Mouse (Mus musculus) forebrain, embryonic 13.5 days (tissue): Measurements from ENCODE around the gene Camta1. TPM values are rescaled to one million over a fixed set of nuclear protein-coding genes. Genes with fewer than 3 reads are reported as not detected.

ENCODE experiments used
- ATAC-seq: fragments of 200-750 bp; cut with Nextera tagmentation; 2 replicates; pipeline ENCODE4 v1.8.0; 2017
- H3K27ac ChIP-seq: fragments of 300-500 bp; sonication (generic); 2 replicates; pipeline ENCODE4 v1.5.1; 2015; ENCODE audit warnings: inconsistent platforms, mild to moderate bottlenecking, moderate library complexity
- H3K27me3 ChIP-seq: fragments of 300-500 bp; sonication (generic); 2 replicates; pipeline ENCODE4 v1.6.1; 2015; ENCODE audit warnings: mild to moderate bottlenecking, inconsistent platforms
- H3K36me3 ChIP-seq: fragments of 300-500 bp; sonication (generic); 2 replicates; pipeline ENCODE4 v1.6.1; 2015; ENCODE audit warnings: mild to moderate bottlenecking, inconsistent platforms; ENCODE audit not compliant: poor library complexity, severe bottlenecking
- H3K4me1 ChIP-seq: fragments of 300-500 bp; sonication (generic); 2 replicates; pipeline ENCODE4 v1.6.1; 2015; ENCODE audit warnings: inconsistent platforms
- H3K4me2 ChIP-seq: fragments of 300-500 bp; sonication (generic); 2 replicates; pipeline ENCODE4 v1.6.1; 2015; ENCODE audit warnings: inconsistent platforms, mild to moderate bottlenecking, moderate library complexity
- H3K4me3 ChIP-seq: fragments of 300-500 bp; sonication (generic); 2 replicates; pipeline ENCODE4 v1.5.1; 2015; ENCODE audit warnings: mild to moderate bottlenecking, inconsistent platforms
- H3K9ac ChIP-seq: fragments of 300-500 bp; sonication (generic); 2 replicates; pipeline ENCODE4 v1.6.1; 2015; ENCODE audit warnings: mild to moderate bottlenecking, inconsistent platforms
- H3K9me3 ChIP-seq: fragments of 300-500 bp; sonication (generic); replicated peaks from 2 replicates; pipeline ENCODE4 v1.6.1; 2016; ENCODE audit warnings: inconsistent platforms
- WGBS: fragments of 180-500 bp; shearing (Covaris S2); methylation state at CpG from one replicate; pipeline ENCODE4 v1.1.7; 2015; 5-methylcytosine and 5-hydroxymethylcytosine counted together
- polyA plus RNA-seq: library from polyadenylated mRNA; unstranded; fragments of >200 nt; fragmentation: Nextera tagmentation; extraction: Ambion mirVana; gene quantifications from 2 replicates; pipeline ENCODE4 v1.2.1, GENCODE M21; 2015

Gene Camta1
- polyA plus RNA-seq, 1 experiment from 2014 or later = 150 TPM

- Histone ChIP-seq H3K27ac (no peak overlapping the region), H3K9me3 (0 out of 2 replicates have a peak, but pooled peaks cover 8% of the 10 kb centered on the region), H3K36me3 (no peaks in the 10 kb centered on the region), H3K4me1 (peaks cover 10% of the 10 kb centered on the region), H3K27me3 (no peaks in the 10 kb centered on the region), H3K9ac (peak overlapping the region; percentile 30), H3K4me2 (peak overlapping the region; percentile 9; the same call in 1 of the 2 replicates), H3K4me3 (no peak overlapping the region)
- ATAC-seq = peak; percentile 75
- 33% methylated on average over 21 of the region's 21 CpGs for WGBS
Measured at GRCm38 (mm10) chr4:151618420-151619310, 243.0 kb downstream of the Camta1 start.

- Histone ChIP-seq H3K27ac (no peak overlapping the region), H3K4me3 (no peak overlapping the region), H3K9me3 (0 out of 2 replicates have a peak, but pooled peaks cover 8% of the 10 kb centered on the region), H3K27me3 (no peaks in the 10 kb centered on the region), H3K4me1 (0 out of 2 replicates have a peak, but pooled peaks cover 3% of the 10 kb centered on the region), H3K4me2 (no peak overlapping the region), H3K9ac (no peak overlapping the region), H3K36me3 (no peaks in the 10 kb centered on the region)
- no peak for ATAC-seq
- 60% methylated on average over 6 of the region's 6 CpGs for WGBS
Measured at GRCm38 (mm10) chr4:151611621-151612020, 250.1 kb downstream of the Camta1 start.

DNA sequence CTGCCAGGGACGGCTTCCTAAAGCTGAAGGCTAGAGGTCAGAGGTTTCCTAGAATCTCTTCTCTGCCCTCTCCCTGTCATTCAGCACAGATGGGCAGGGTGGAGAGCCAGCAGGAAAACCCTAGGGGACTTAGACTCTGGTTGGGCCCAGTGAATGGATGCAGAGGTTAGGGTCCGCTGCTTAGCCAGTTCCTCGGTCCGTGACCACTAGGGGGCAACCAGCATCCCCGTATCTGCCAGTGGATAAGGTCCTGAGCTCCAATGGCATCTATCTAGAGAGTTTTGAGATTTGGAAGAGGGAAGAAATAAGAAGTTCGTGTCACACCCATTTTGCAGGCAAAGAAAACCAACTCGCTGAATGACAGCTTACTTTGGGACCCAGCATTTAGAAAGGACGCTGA lies 251.4 kb downstream of the Camta1 start:
- Histone ChIP-seq H3K27me3 (no peaks in the 10 kb centered on the region), H3K36me3 (no peaks in the 10 kb centered on the region), H3K9me3 (0 out of 2 replicates have a peak, but pooled peaks cover 8% of the 10 kb centered on the region), H3K4me3 (no peak overlapping the region), H3K4me1 (0 out of 2 replicates have a peak, but pooled peaks cover 3% of the 10 kb centered on the region), H3K9ac (no peak overlapping the region), H3K27ac (no peak overlapping the region), H3K4me2 (no peak overlapping the region)
- ATAC-seq = no peak
- WGBS = 22% methylated on average over 8 of the region's 8 CpGs

GRCm38 (mm10) chr4:151604907-151605306 lies 256.8 kb downstream of the Camta1 start:
- Histone ChIP-seq H3K4me1 (peaks cover 10% of the 10 kb centered on the region; the same call in 1 of the 2 replicates), H3K9ac (no peak overlapping the region), H3K36me3 (no peaks in the 10 kb centered on the region), H3K4me3 (no peak overlapping the region), H3K27ac (no peak overlapping the region), H3K9me3 (no peaks in the 10 kb centered on the region), H3K27me3 (peaks cover 4% of the 10 kb centered on the region; the same call in 1 of the 2 replicates), H3K4me2 (no peak overlapping the region)
- 42% methylated on average over 6 of the region's 6 CpGs for whole genome bisulfite sequencing
- no peak for ATAC-seq

DNA sequence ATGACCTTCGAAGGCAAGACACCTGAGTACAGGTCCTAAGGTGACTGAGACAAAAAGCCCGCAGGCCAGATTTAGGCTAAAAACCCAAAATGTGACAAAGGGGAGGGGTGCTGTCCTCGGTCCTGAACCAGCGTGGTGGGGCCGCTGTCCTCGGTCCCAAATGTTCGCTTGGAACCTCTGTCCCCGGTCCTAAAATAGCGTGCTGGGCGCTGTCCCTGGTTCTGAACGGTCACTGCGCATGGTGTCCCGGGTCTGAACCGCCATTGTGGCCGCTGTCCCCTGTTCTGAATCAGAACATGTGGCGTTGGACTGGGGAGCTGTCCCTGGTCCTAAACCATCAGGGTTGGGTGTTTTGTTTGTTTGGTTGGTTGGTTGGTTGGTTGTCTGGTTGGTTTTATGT lies 257.2 kb downstream of the Camta1 start:
- H3K9me3 ChIP-seq = no peaks in the 10 kb centered on the region
- WGBS = 8% methylated on average over 16 of the region's 16 CpGs

DNA sequence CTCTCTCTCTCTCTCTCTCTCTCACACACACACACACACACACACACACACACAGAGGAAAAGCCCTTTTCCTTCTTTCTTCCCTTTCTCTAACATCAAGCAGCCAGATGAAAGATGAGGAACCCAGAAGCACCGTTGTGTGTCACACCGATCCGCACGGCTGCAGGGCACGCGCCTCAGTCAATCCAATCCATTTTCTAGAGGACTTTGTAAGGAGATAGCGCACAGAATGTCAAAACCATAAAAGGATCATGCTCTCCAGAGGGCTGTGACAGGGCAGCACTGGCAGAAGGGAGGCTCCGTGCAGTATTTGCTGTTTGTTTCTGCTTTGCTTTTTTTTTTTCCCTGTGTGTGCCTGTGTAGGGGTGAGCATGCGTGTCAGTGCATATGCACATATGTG lies 258.1 kb downstream of the Camta1 start:
- Histone ChIP-seq H3K27ac (no peak overlapping the region), H3K9me3 (no peaks in the 10 kb centered on the region), H3K4me2 (no peak overlapping the region), H3K27me3 (peaks cover 4% of the 10 kb centered on the region; the same call in 1 of the 2 replicates), H3K4me1 (peaks cover 10% of the 10 kb centered on the region; the same call in 1 of the 2 replicates), H3K4me3 (no peak overlapping the region), H3K36me3 (no peaks in the 10 kb centered on the region), H3K9ac (no peak overlapping the region)
- ATAC-seq = no peak
- WGBS = 80% methylated on average over 9 of the region's 9 CpGs

More for the DNA sequence above, 257.2 kb downstream of the Camta1 start:
- Histone ChIP-seq H3K27me3 (peaks cover 4% of the 10 kb centered on the region; the same call in 1 of the 2 replicates), H3K27ac (no peak overlapping the region), H3K9ac (no peak overlapping the region), H3K4me2 (no peak overlapping the region), H3K36me3 (no peaks in the 10 kb centered on the region), H3K4me1 (peaks cover 10% of the 10 kb centered on the region; the same call in 1 of the 2 replicates), H3K4me3 (no peak overlapping the region)
- ATAC-seq = peak; percentile 45; the same call in 1 of the 2 replicates

DNA sequence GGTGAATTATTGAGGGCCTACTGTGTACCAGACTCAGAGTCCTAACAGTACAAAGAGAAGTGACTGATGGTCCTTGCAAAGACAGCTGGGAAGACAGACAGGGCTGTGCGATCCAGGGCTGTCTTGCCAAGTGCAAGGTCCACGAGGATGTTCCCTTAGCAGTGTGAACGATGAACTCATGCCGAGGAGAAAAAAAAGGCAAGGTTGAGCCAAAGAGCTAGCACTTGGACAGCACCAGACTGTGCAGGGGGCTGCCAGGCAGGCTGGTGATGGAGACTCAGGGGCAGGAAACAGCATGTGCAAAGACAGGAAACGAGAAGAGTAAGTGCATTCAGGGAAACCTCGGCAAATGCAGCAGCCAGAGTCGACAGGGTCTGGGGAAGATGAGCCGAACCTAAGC lies 266.6 kb downstream of the Camta1 start:
- no peak overlapping the region for H3K9ac ChIP-seq
- no peak for ATAC-seq
- 60% methylated on average over 8 of the region's 8 CpGs for WGBS
- no peaks in the 10 kb centered on the region for H3K27me3 ChIP-seq
- no peaks in the 10 kb centered on the region for H3K36me3 ChIP-seq
- no peak overlapping the region for H3K4me2 ChIP-seq
- H3K4me1 ChIP-seq = no peaks in the 10 kb centered on the region; the same call in 1 of the 2 replicates
- H3K4me3 ChIP-seq = no peak overlapping the region
- no peaks in the 10 kb centered on the region for H3K9me3 ChIP-seq
- H3K27ac ChIP-seq = no peak overlapping the region

DNA sequence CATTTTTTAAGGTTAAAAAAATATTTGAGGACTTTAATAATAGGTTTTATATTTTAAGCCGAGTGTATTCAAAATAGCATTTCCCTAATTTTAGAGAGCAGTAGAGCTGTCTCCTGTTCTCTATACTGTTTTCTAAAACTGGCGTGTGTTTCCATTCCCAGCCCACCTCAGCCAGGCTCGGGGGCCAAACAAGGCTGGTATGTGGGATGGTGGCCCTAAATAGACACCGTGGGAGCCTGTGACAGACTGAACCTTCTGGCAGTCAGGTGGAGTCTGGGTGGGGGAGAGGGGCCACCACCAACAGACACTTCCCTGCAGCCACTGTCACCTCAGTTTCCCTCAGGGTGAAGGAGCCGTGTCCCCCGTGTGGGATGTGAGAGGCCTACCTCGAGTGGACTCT lies 268.6 kb downstream of the Camta1 start:
- no peak for ATAC-seq
- Histone ChIP-seq H3K4me1 (no peaks in the 10 kb centered on the region; the same call in 1 of the 2 replicates), H3K36me3 (no peaks in the 10 kb centered on the region), H3K27me3 (no peaks in the 10 kb centered on the region), H3K9me3 (no peaks in the 10 kb centered on the region), H3K4me3 (no peak overlapping the region), H3K4me2 (no peak overlapping the region), H3K27ac (no peak overlapping the region), H3K9ac (no peak overlapping the region)
- 82% methylated on average over 7 of the region's 7 CpGs for WGBS

GRCm38 (mm10) chr4:151586074-151586473 lies 275.6 kb downstream of the Camta1 start:
- no peak overlapping the region for H3K27ac ChIP-seq
- no peak overlapping the region for H3K4me2 ChIP-seq
- H3K9me3 ChIP-seq = no peaks in the 10 kb centered on the region
- no peaks in the 10 kb centered on the region; the same call in 1 of the 2 replicates for H3K27me3 ChIP-seq
- ATAC-seq = no peak; the same call in 1 of the 2 replicates
- H3K9ac ChIP-seq = no peak overlapping the region
- peaks cover 16% of the 10 kb centered on the region for H3K4me1 ChIP-seq
- 12% methylated on average over 9 of the region's 9 CpGs for WGBS
- no peak overlapping the region for H3K4me3 ChIP-seq
- no peaks in the 10 kb centered on the region for H3K36me3 ChIP-seq

GRCm38 (mm10) chr4:151577961-151578360 lies 283.7 kb downstream of the Camta1 start:
- ATAC-seq = no peak
- Histone ChIP-seq H3K4me1 (peaks cover 22% of the 10 kb centered on the region), H3K9me3 (no peaks in the 10 kb centered on the region), H3K36me3 (no peaks in the 10 kb centered on the region), H3K4me2 (no peak overlapping the region), H3K9ac (no peak overlapping the region), H3K27ac (no peak overlapping the region), H3K4me3 (no peak overlapping the region), H3K27me3 (no peaks in the 10 kb centered on the region; the same call in 1 of the 2 replicates)
- WGBS = 73% methylated on average over 3 of the region's 3 CpGs

- H3K27me3 ChIP-seq = no peaks in the 10 kb centered on the region
- H3K9me3 ChIP-seq = no peaks in the 10 kb centered on the region
- no peak overlapping the region for H3K27ac ChIP-seq
- no peak for ATAC-seq
- H3K4me1 ChIP-seq = peaks cover 29% of the 10 kb centered on the region
- no peak overlapping the region for H3K4me3 ChIP-seq
- no peak overlapping the region for H3K4me2 ChIP-seq
- WGBS = 77% methylated on average over 15 of the region's 15 CpGs
- no peak overlapping the region for H3K9ac ChIP-seq
- no peaks in the 10 kb centered on the region for H3K36me3 ChIP-seq
Measured at GRCm38 (mm10) chr4:151576291-151577108, 285.2 kb downstream of the Camta1 start.

GRCm38 (mm10) chr4:151572716-151573115 lies 289.0 kb downstream of the Camta1 start:
- 50% methylated on average over 5 of the region's 5 CpGs for whole genome bisulfite sequencing
- Histone ChIP-seq H3K4me3 (no peak overlapping the region), H3K9ac (no peak overlapping the region), H3K36me3 (no peaks in the 10 kb centered on the region), H3K9me3 (no peaks in the 10 kb centered on the region), H3K27ac (no peak overlapping the region), H3K27me3 (0 out of 2 replicates have a peak, but pooled peaks cover 5% of the 10 kb centered on the region), H3K4me1 (peaks cover 47% of the 10 kb centered on the region), H3K4me2 (no peak overlapping the region)
- no peak for ATAC-seq
